Mouse (Mus musculus): ENCODE data around the gene Mif4gd.

Mif4gd gene

DNA sequence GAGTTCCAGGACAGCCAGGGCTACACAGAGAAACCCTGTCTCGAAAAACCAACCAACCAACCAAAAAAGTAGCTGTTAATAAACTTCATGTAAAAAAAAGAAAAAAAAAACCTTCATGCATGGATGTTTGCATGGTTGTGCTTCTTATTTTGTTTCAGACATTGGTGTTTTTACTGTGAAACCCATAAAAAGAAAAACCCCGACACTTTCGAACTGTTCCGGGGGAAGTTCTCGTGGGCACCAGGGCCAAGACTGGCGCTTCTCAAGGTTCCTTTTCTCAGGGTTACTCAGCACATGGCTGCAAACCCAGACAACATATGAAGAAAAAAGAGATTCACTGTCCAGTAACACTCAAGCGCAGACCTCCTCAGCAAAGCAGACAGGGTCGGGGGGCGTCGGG lies 20.1 kb upstream of the Mif4gd start:
- DNase-seq (ENCODE audit: low spot score): no peak

GRCm38 (mm10) chr11:115632247-115632646 lies 19.5 kb upstream of the Mif4gd start:
- no peak for DNase-seq (ENCODE audit: low spot score)

GRCm38 (mm10) chr11:115631505-115631890 lies 18.7 kb upstream of the Mif4gd start:
- DNase-seq (ENCODE audit: low spot score): no peak

- DNase-seq (ENCODE audit: low spot score): no peak
Observed at GRCm38 (mm10) chr11:115630532-115631504, 18.0 kb upstream of the Mif4gd start.

DNA sequence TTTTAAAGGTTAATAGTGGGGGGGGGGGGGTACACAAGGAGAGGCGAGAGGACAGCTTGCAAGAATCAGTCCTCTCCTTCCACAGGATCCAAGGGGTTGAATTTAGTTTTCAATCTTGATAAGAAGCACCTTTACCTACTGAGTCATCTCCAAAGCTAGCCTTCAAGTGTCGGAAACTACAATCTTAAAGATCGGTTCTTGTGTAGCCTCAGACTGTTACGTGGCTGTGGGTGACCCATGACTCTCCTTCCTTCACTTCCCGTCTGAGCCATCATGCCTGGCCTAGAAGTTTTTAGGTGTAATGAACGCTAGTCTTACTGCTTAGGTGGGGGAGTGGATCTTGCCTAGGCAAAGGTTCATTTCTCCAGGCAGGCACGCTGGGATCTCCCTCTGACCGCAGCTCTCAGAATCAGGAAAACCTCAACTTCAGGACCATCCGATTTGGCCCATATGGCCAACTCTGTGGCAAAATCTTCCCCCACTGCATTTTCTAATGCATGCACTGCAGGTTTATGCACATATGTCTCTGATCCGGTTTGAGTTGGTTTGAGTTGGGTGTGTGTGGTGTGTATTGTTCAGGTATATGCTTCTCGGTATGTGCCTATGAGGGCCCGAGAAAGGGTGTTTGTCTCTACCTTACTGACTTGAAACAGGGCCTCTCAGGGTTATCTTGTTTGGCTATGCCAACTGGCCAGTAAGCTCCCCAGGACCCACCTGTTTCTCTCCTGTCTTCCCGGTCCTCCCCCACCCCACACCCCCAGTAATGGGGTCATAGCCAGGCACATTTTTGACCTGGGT lies 17.2 kb upstream of the Mif4gd start:
- no peak for DNase-seq (ENCODE audit: low spot score)

DNA sequence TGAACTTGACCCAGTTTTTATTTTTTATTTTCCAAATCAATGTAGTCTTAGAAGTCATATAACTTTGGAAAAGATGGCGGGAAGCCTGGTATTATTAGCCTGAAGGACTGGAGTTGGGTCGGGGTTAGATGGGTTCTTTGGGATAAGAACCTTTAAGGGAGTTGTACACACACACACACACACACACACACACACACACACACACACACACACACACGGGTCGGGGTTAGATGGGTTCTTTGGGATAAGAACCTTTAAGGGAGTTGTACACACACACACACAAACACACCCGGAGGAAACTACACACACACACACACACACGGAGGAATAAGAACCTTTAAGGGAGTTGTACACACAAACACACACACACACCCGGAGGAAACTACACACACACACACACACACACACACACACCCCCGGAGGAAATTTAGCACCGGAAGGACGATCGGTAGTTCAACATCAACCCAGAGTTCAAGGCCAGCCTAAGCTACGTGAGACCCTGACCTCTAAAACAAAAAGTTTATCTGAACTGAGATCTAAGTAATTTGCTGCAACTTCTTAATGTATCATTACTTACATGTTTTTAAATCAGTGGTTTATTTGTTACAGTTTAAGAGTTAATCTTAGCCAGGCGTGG lies 15.8 kb upstream of the Mif4gd start:
- no peak for DNase-seq (ENCODE audit: low spot score)

GRCm38 (mm10) chr11:115627705-115628464 lies 15.1 kb upstream of the Mif4gd start, which contains the start of gene Slc25a19:
Slc25a19 (minus strand) TSS chr11:115628295.
- DNase-seq (ENCODE audit: low spot score): peak; percentile 96

- no peak for DNase-seq (ENCODE audit: low spot score)
Observed at GRCm38 (mm10) chr11:115626824-115627616, 14.3 kb upstream of the Mif4gd start.

GRCm38 (mm10) chr11:115625877-115626276 lies 13.1 kb upstream of the Mif4gd start:
- no peak for DNase-seq (ENCODE audit: low spot score)

DNA sequence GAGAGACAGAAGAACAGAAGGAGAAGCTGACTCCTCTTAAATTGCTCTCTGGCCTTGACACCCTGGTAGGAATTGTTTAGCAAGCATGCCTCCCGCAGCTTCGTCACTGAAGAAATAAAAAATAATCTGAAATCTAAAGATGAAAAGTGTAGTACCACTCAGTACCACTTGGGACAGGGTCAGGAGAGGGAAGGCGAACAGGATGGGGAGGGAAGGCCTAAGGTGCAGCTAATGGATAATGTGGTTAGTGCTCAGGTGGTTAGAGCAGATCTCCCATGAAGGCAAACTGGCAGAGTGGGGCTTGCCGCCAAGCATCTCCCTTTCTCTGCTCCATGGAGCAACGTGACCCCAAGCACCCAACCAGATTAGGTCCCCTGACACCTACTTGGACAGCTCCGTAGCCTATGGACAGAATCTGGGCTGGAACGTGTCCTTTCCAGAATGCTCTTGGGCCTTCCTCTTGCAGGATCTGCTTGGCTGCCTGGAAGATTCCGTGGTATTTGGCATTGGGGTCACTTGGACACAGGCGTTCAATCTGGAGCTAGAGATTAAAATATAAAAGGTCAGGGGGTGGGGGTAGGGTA lies 10.8 kb upstream of the Mif4gd start:
- no peak for DNase-seq (ENCODE audit: low spot score)

- no peak for DNase-seq (ENCODE audit: low spot score)
Observed at GRCm38 (mm10) chr11:115619949-115620348, 7.2 kb upstream of the Mif4gd start.

DNA sequence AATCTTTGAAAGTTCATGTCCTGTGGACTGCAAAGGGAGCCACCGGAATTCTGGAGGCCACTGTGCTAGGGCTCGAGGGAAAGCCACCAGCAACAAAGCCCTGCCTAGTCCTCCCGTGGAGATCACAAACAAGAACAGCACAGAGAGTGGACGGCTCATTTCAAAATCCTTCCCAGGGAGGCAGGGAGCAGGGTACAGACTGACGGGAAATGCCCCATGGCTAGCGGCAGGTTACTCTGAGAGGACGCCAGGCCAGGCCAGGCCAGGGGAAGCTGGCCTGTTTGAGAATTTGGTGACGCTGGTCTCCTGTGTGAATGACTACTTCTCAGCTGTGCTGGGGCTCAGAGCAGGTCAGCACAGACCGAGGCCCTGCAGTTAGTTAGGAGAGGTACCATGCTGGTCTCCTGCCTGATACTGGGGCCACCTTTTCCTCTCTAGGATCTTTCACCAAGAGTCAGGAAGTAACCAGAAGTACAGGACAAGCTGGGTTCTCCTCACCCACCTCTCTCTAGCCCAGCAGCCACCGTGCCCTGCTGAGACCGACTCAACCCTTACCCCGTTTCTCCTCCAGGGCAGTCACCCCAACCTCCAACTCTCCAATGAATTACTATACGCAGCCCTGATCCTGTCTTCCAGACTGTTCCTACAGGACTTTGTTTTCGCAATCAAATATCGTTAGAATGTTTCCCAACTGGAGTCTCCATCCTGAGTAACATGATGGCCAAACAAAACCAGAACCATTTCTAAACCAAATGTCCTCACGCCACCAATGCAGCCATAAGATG lies 6.2 kb upstream of the Mif4gd start:
- no peak for DNase-seq (ENCODE audit: low spot score)

GRCm38 (mm10) chr11:115618001-115618400 lies 5.2 kb upstream of the Mif4gd start:
- no peak for DNase-seq (ENCODE audit: low spot score)

- no peak for DNase-seq (ENCODE audit: low spot score)
Observed at GRCm38 (mm10) chr11:115616893-115617292, 4.1 kb upstream of the Mif4gd start.

- no peak for DNase-seq (ENCODE audit: low spot score)
Observed at GRCm38 (mm10) chr11:115616371-115616770, 3.6 kb upstream of the Mif4gd start.

- no peak for DNase-seq (ENCODE audit: low spot score)
Observed at GRCm38 (mm10) chr11:115615875-115616274, 3.1 kb upstream of the Mif4gd start.

DNA sequence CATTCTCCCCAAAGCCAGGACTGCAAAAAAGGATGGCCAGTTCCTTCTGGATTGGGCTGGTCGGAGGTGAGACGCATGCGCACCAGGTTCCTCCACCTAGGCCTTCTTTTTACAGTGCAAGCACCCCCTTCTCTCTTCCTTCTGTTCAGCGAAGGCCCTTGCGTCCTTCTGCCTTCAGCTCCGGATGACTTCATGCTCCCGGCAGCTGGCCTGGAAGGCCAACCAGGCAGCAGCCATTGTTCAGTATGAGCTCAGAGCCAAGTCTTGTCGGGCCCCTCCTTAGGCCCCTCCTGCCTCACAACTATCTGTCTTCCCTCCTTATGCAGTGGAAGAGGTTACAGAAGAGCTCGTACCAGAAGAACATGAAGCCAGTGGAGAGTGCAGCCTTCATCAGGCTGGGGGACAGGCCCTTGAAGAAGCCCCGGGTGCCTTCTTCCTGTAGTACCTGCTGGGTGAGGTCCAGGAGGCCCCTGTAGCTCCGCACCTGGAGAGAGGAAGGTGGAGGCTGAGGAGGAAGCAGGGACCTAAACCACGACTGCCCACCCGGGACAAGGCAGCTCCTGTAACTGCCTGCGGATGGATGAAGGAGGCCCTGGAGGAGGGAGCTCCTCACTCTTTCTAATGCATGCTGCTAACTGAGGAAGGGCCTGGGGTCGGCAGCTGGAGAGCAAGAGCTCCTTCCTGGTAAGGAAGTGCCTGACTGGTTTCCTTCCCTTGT lies 2.5 kb upstream of the Mif4gd start:
- DNase-seq (ENCODE audit: low spot score): peak; percentile 39

DNA sequence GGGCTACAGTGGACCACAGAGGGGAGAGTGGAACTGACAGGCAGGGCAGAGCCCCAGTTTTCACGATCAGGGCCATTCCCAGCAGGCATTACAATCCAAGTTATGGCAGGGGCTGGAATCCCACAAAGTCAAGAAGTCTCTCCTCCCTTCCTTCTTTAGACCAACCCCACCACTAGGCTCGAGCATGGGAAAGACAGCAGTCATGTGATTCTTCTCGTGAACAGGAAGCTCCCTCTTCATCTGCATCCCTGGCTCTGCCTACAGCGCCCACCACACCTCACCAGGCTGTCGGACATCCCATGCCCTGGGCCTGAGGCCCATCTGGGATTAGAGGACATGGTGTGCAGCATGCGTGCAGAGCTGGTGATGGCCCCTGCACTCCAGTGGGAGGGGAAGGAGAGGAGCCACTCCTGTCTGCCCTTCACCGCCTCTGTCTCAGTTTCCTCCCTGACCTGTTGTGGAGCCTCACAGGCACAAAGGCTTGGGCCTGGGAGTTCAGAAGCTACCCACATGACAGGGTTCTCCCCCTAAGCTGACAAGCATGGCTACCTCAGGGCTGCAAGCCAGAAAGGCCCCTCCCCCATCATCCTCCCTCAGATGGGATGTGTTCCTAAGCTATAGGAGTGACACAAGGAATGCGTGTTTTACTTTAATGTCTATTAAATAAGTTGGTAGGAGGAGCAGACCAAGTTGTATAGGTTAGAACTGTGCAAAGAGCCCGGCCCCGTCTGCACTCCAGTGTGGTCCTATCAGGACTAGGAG lies 1.8 kb upstream of the Mif4gd start:
- DNase-seq (ENCODE audit: low spot score): no peak
